Mouse (Mus musculus): Measurements from ENCODE around the gene Tbcd. TPM values are rescaled to one million over a fixed set of nuclear protein-coding genes. Genes with fewer than 3 reads are reported as not detected.
A peak's percentile ranks its signal among the peaks of the same experiment; 100 is the strongest.

The Tbcd gene
- polyA plus RNA-seq, 1 experiment from 2014 or later, result 55.6 TPM

GRCm38 (mm10) chr11:121543922-121544321 is 92.2 kb downstream of the Tbcd start:
- no peak overlapping the region for H3K9ac ChIP-seq (replicated peaks; ENCODE audit: low read length)
- 87% methylated on average over 9 of the region's 9 CpGs for WGBS
- DNase-seq (no peak), ATAC-seq (ENCODE audit: low FRiP score, low TSS enrichment) (no peak)
- peaks cover 2% of the 10 kb centered on the region; the same call in 1 of the 2 replicates for H3K4me1 ChIP-seq (ENCODE audit: control insufficient read depth, insufficient read depth, low read length)
- H3K36me3 ChIP-seq (ENCODE audit: control insufficient read depth, insufficient read depth, low read length), result peaks cover 28% of the 10 kb centered on the region
- H3K27me3 ChIP-seq (ENCODE audit: control insufficient read depth, insufficient read depth, low read length), result no peaks in the 10 kb centered on the region
- H3K4me2 ChIP-seq (ENCODE audit: low read length), result no peak overlapping the region
- H3K4me3 ChIP-seq (replicated peaks; ENCODE audit: low read depth, low read length), result no peak overlapping the region
- no peaks in the 10 kb centered on the region for H3K9me3 ChIP-seq (ENCODE audit: control insufficient read depth, low read length)
- no peak overlapping the region for H3K27ac ChIP-seq (replicated peaks; ENCODE audit: low read depth, low read length)

GRCm38 (mm10) chr11:121544755-121545397 is 93.1 kb downstream of the Tbcd start:
- Histone ChIP-seq H3K27me3 (ENCODE audit: control insufficient read depth, insufficient read depth, low read length) (no peaks in the 10 kb centered on the region), H3K4me1 (ENCODE audit: control insufficient read depth, insufficient read depth, low read length) (peaks cover 11% of the 10 kb centered on the region), H3K36me3 (ENCODE audit: control insufficient read depth, insufficient read depth, low read length) (peaks cover 28% of the 10 kb centered on the region), H3K4me3 (replicated peaks; ENCODE audit: low read depth, low read length) (no peak overlapping the region), H3K9me3 (ENCODE audit: control insufficient read depth, low read length) (no peaks in the 10 kb centered on the region), H3K9ac (replicated peaks; ENCODE audit: low read length) (no peak overlapping the region), H3K4me2 (ENCODE audit: low read length) (no peak overlapping the region), H3K27ac (replicated peaks; ENCODE audit: low read depth, low read length) (no peak overlapping the region)
- DNase-seq (no peak), ATAC-seq (ENCODE audit: low FRiP score, low TSS enrichment) (no peak)
- 80% methylated on average over 7 of the region's 7 CpGs for WGBS

- ATAC-seq (ENCODE audit: low FRiP score, low TSS enrichment) (no peak), DNase-seq (no peak)
- Histone ChIP-seq H3K9me3 (ENCODE audit: control insufficient read depth, low read length) (no peaks in the 10 kb centered on the region), H3K27me3 (ENCODE audit: control insufficient read depth, insufficient read depth, low read length) (no peaks in the 10 kb centered on the region), H3K4me2 (ENCODE audit: low read length) (no peak overlapping the region), H3K9ac (replicated peaks; ENCODE audit: low read length) (no peak overlapping the region), H3K36me3 (ENCODE audit: control insufficient read depth, insufficient read depth, low read length) (peaks cover 28% of the 10 kb centered on the region), H3K4me1 (ENCODE audit: control insufficient read depth, insufficient read depth, low read length) (peaks cover 17% of the 10 kb centered on the region), H3K4me3 (replicated peaks; ENCODE audit: low read depth, low read length) (no peak overlapping the region), H3K27ac (replicated peaks; ENCODE audit: low read depth, low read length) (no peak overlapping the region)
- 89% methylated on average over 3 of the region's 3 CpGs for WGBS
These were observed 93.8 kb downstream of the Tbcd start for GRCm38 (mm10) chr11:121545398-121546034.

- Histone ChIP-seq H3K4me2 (ENCODE audit: low read length) (no peak overlapping the region), H3K9me3 (ENCODE audit: control insufficient read depth, low read length) (no peaks in the 10 kb centered on the region), H3K4me3 (replicated peaks; ENCODE audit: low read depth, low read length) (no peak overlapping the region), H3K27ac (replicated peaks; ENCODE audit: low read depth, low read length) (no peak overlapping the region), H3K36me3 (ENCODE audit: control insufficient read depth, insufficient read depth, low read length) (peaks cover 12% of the 10 kb centered on the region), H3K9ac (replicated peaks; ENCODE audit: low read length) (no peak overlapping the region), H3K27me3 (ENCODE audit: control insufficient read depth, insufficient read depth, low read length) (no peaks in the 10 kb centered on the region), H3K4me1 (ENCODE audit: control insufficient read depth, insufficient read depth, low read length) (peaks cover 19% of the 10 kb centered on the region)
- ATAC-seq (ENCODE audit: low FRiP score, low TSS enrichment) (no peak), DNase-seq (no peak)
- 95% methylated on average over 5 of the region's 5 CpGs for WGBS
These were observed 95.5 kb downstream of the Tbcd start for GRCm38 (mm10) chr11:121547234-121547633.

- H3K27me3 ChIP-seq (ENCODE audit: control insufficient read depth, insufficient read depth, low read length), result no peaks in the 10 kb centered on the region
- no peaks in the 10 kb centered on the region for H3K9me3 ChIP-seq (ENCODE audit: control insufficient read depth, low read length)
- H3K9ac ChIP-seq (replicated peaks; ENCODE audit: low read length), result no peak overlapping the region
- no peak overlapping the region for H3K27ac ChIP-seq (replicated peaks; ENCODE audit: low read depth, low read length)
- no peak overlapping the region for H3K4me2 ChIP-seq (ENCODE audit: low read length)
- H3K4me1 ChIP-seq (ENCODE audit: control insufficient read depth, insufficient read depth, low read length), result peaks cover 19% of the 10 kb centered on the region
- H3K4me3 ChIP-seq (replicated peaks; ENCODE audit: low read depth, low read length), result no peak overlapping the region
- ATAC-seq (ENCODE audit: low FRiP score, low TSS enrichment), result no peak
- WGBS, result 98% methylated on average over 4 of the region's 4 CpGs
- peaks cover 5% of the 10 kb centered on the region; the same call in 1 of the 2 replicates for H3K36me3 ChIP-seq (ENCODE audit: control insufficient read depth, insufficient read depth, low read length)
- no peak for DNase-seq
These were observed 96.2 kb downstream of the Tbcd start for GRCm38 (mm10) chr11:121547925-121548324.

GRCm38 (mm10) chr11:121548996-121549842 is 97.5 kb downstream of the Tbcd start:
- Histone ChIP-seq H3K4me2 (ENCODE audit: low read length) (no peak overlapping the region), H3K27me3 (ENCODE audit: control insufficient read depth, insufficient read depth, low read length) (no peaks in the 10 kb centered on the region), H3K27ac (replicated peaks; ENCODE audit: low read depth, low read length) (peak overlapping the region; percentile 52; the same call in 1 of the 2 replicates), H3K4me1 (ENCODE audit: control insufficient read depth, insufficient read depth, low read length) (peaks cover 19% of the 10 kb centered on the region), H3K9ac (replicated peaks; ENCODE audit: low read length) (no peak overlapping the region), H3K9me3 (ENCODE audit: control insufficient read depth, low read length) (no peaks in the 10 kb centered on the region), H3K36me3 (ENCODE audit: control insufficient read depth, insufficient read depth, low read length) (no peaks in the 10 kb centered on the region), H3K4me3 (replicated peaks; ENCODE audit: low read depth, low read length) (no peak overlapping the region)
- no peak for ATAC-seq (ENCODE audit: low FRiP score, low TSS enrichment)
- WGBS, result 54% methylated on average over 12 of the region's 12 CpGs
- DNase-seq, result peak; percentile 71

- Histone ChIP-seq H3K4me1 (ENCODE audit: control insufficient read depth, insufficient read depth, low read length) (peaks cover 19% of the 10 kb centered on the region), H3K4me3 (replicated peaks; ENCODE audit: low read depth, low read length) (no peak overlapping the region), H3K36me3 (ENCODE audit: control insufficient read depth, insufficient read depth, low read length) (no peaks in the 10 kb centered on the region), H3K4me2 (ENCODE audit: low read length) (no peak overlapping the region), H3K9me3 (ENCODE audit: control insufficient read depth, low read length) (no peaks in the 10 kb centered on the region), H3K27me3 (ENCODE audit: control insufficient read depth, insufficient read depth, low read length) (no peaks in the 10 kb centered on the region), H3K27ac (replicated peaks; ENCODE audit: low read depth, low read length) (peak overlapping the region; percentile 52; the same call in 1 of the 2 replicates), H3K9ac (replicated peaks; ENCODE audit: low read length) (no peak overlapping the region)
- ATAC-seq (ENCODE audit: low FRiP score, low TSS enrichment), result no peak
- WGBS, result 56% methylated on average over 17 of the region's 17 CpGs
- peak; percentile 32 for DNase-seq
These were observed 98.3 kb downstream of the Tbcd start for GRCm38 (mm10) chr11:121549843-121550647.

GRCm38 (mm10) chr11:121551206-121551799 is 99.6 kb downstream of the Tbcd start:
- 92% methylated on average over 5 of the region's 5 CpGs for WGBS
- no peaks in the 10 kb centered on the region for H3K9me3 ChIP-seq (ENCODE audit: control insufficient read depth, low read length)
- ATAC-seq (ENCODE audit: low FRiP score, low TSS enrichment) (no peak), DNase-seq (no peak)
- H3K36me3 ChIP-seq (ENCODE audit: control insufficient read depth, insufficient read depth, low read length), result no peaks in the 10 kb centered on the region
- H3K27ac ChIP-seq (replicated peaks; ENCODE audit: low read depth, low read length), result 0 out of 2 replicates have a peak overlapping the region, but pooled peaks have one; percentile 52
- no peaks in the 10 kb centered on the region for H3K27me3 ChIP-seq (ENCODE audit: control insufficient read depth, insufficient read depth, low read length)
- no peak overlapping the region for H3K4me3 ChIP-seq (replicated peaks; ENCODE audit: low read depth, low read length)
- H3K9ac ChIP-seq (replicated peaks; ENCODE audit: low read length), result no peak overlapping the region
- peaks cover 19% of the 10 kb centered on the region for H3K4me1 ChIP-seq (ENCODE audit: control insufficient read depth, insufficient read depth, low read length)
- no peak overlapping the region for H3K4me2 ChIP-seq (ENCODE audit: low read length)

Data from midbrain, embryonic 14.5 days (tissue).